Mouse (Mus musculus): ENCODE measurements around the gene Ccr8. TPM values are rescaled to one million over a fixed set of nuclear protein-coding genes. Genes with fewer than 3 reads are reported as not detected.

Gene Ccr8
- polyA plus RNA-seq (2015; fragmentation: Illumina TruSeq; extraction: RNeasy Lipid Tissue Mini Kit (QIAGEN cat#74804); ENCODE audit: insufficient read depth, low read depth, low replicate concordance) = not detected

DNA sequence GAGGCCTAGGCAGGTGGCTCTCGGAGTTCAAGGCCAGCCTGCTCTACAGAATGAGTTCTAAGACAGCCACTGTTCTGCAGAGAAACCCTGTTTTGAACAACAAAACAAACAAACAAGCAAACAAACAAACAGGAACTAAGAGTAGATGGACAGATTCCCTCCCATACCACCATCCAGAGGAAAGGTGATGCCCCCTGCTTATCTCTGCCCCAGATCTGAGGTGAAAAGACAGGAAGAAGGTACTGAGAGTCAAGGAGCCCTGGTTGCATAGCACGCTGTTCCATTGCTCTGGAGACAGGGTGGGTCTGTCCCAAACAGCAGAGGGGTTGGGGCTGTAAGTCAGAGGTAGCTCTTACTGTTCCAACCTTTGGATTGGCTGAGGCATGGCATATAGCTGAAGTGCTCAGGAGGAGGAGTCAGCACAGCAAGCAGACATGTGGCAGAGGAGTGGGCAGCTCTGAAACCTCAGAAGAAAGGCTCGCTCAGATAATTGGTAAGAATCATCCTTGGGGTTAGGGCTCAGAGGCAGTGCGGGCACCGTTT, at the start of gene Ccr8:
Gene Ccr8, plus strand, starts transcription at position 419 of the 543 bp plus-strand sequence.

DNA sequence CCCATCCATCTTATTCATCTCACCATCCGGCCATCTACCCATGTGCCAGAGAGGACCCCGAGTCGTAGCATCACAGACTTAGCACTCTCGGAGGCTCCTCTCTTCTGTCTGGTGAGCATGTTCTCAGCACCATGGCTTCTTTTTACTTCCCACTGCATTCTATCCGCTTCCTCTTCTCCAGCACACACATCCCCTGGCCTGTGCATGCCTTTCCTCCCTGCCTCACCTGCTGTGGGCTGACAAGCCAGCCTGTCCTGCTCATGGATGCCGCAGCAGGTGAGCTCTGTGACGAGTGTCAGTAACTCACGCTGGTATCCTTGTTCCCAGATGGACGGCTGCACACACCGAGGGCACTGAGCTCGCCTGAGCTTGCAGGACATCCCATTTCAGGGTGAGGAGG, 22.1 kb upstream of the Ccr8 start, which contains the start of gene Cx3cr1:
Gene Cx3cr1, minus strand, starts transcription at position 101 of the 400 bp plus-strand sequence.

DNA sequence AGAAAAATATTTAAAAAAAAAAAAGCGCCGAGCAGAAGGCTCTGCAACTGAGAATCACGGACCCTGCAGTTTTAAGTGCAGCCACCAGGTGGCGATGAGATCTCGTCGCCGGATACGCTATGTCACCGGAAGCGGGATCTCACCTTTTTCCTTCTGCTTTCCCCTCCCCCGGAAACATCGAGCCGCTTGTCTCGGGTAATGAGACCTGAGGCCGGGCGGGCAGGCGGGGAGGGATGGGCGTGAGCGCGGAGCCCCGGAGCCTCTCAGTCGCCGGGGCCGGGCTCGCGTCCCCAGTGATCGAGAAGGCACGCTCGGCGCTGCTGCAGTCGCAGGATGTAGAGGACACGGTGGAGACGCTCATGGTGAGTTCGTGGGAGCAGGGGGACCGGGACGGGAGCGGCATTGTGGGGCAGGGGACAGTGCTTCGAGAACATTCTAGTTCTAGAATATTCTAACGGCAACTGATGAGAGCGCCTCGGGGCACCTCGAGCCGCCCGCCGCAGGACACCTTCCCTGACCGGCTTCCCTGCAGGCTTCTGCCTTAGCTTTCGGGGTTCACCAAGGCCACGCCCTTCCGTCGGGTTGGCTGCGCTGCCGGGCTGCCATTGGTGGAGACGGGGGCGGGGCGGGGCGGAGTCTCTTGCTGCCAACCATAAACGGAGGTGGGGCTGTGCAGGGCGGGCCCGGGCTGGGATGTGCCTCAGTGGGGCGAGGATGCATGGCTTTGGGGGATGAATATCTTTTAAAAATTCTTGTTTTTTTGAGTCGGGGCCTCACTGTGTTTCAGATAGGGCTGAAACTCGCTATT, 18.5 kb downstream of the Ccr8 start, which contains the start of gene Slc25a38:
Gene Slc25a38, plus strand, starts transcription at position 164 of the 808 bp plus-strand sequence.

DNA sequence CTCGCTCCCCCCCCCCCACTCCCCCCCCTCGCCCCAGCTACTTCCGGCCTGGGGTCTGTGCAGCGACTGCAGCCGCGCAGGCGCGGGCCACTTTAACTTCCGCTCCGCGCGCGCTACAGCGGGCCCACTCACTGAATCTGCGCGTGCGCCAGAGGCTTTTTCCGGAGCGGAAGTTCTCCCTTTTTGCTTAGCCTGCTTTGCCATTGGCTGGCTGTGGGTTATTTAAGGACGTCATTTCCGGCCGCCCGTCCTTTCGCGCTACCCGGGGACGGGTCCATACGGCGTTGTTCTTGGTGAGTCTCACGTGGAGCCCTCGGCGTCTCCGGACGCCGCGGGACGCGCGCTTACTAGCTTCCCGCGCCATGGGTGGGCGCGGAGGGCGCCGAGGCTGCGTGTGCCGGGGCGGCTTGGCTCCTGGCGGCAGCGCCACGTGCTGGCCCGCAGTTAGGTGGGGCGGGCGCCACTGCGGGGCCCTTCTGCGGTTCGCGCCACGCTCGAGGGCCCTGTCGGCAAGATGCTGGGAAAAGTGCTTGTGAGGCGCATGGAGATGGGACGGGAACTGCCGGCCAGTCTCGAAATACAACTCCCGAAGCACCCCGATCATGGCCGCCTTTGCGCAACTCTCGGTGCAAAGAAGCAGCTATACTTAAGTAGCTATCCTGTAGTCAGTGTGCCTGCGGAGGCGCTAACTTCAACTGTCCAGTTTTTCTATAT, 35.8 kb downstream of the Ccr8 start, which contains the start of gene Rpsa:
Gene Rpsa, plus strand, starts transcription at position 152 of the 714 bp plus-strand sequence.

Other genes starting within 250 kb of the Ccr8 start
- gene Wdr48, start 197.2 kb upstream of the Ccr8 start, polyA plus RNA-seq (2015; fragmentation: Illumina TruSeq; extraction: RNeasy Lipid Tissue Mini Kit (QIAGEN cat#74804); ENCODE audit: insufficient read depth, low read depth, low replicate concordance) = 9.2 TPM
- 6.8 TPM for gene Gorasp1, start 154.5 kb upstream of the Ccr8 start, polyA plus RNA-seq (2015; fragmentation: Illumina TruSeq; extraction: RNeasy Lipid Tissue Mini Kit (QIAGEN cat#74804); ENCODE audit: insufficient read depth, low read depth, low replicate concordance)
- gene Ttc21a, start 154.5 kb upstream of the Ccr8 start, polyA plus RNA-seq (2015; fragmentation: Illumina TruSeq; extraction: RNeasy Lipid Tissue Mini Kit (QIAGEN cat#74804); ENCODE audit: insufficient read depth, low read depth, low replicate concordance) = not detected
- 2.0 TPM for gene Csrnp1, start 107.5 kb upstream of the Ccr8 start, polyA plus RNA-seq (2015; fragmentation: Illumina TruSeq; extraction: RNeasy Lipid Tissue Mini Kit (QIAGEN cat#74804); ENCODE audit: insufficient read depth, low read depth, low replicate concordance)
- 0.66 TPM for gene Xirp1, start 68.5 kb upstream of the Ccr8 start, polyA plus RNA-seq (2015; fragmentation: Illumina TruSeq; extraction: RNeasy Lipid Tissue Mini Kit (QIAGEN cat#74804); ENCODE audit: insufficient read depth, low read depth, low replicate concordance)
- gene Cx3cr1, start 22.2 kb upstream of the Ccr8 start, polyA plus RNA-seq (2015; fragmentation: Illumina TruSeq; extraction: RNeasy Lipid Tissue Mini Kit (QIAGEN cat#74804); ENCODE audit: insufficient read depth, low read depth, low replicate concordance) = 1.1 TPM
- 9.4 TPM for gene Slc25a38, start 18.3 kb downstream of the Ccr8 start, polyA plus RNA-seq (2015; fragmentation: Illumina TruSeq; extraction: RNeasy Lipid Tissue Mini Kit (QIAGEN cat#74804); ENCODE audit: insufficient read depth, low read depth, low replicate concordance)
- 607 TPM for gene Rpsa, start 35.6 kb downstream of the Ccr8 start, polyA plus RNA-seq (2015; fragmentation: Illumina TruSeq; extraction: RNeasy Lipid Tissue Mini Kit (QIAGEN cat#74804); ENCODE audit: insufficient read depth, low read depth, low replicate concordance)
- gene Mobp, start 57.6 kb downstream of the Ccr8 start, polyA plus RNA-seq (2015; fragmentation: Illumina TruSeq; extraction: RNeasy Lipid Tissue Mini Kit (QIAGEN cat#74804); ENCODE audit: insufficient read depth, low read depth, low replicate concordance) = not detected
- 3.4 TPM for gene Myrip, start 209.4 kb downstream of the Ccr8 start, polyA plus RNA-seq (2015; fragmentation: Illumina TruSeq; extraction: RNeasy Lipid Tissue Mini Kit (QIAGEN cat#74804); ENCODE audit: insufficient read depth, low read depth, low replicate concordance)

Data from pancreas, adult 10 weeks (tissue).